In genomic region chr1:86161061-86161460, GRCm38 (mm10) we compare ENCODE assay signal across 29 mouse cellular contexts. TPM values are rescaled to one million over a fixed set of nuclear protein-coding genes. Genes with fewer than 3 reads are reported as not detected.
DNase-seq lines count a peak whose midpoint lies in the region; ATAC-seq lines count a peak whose summit lies in the region.
"Had no signal": no experiment of that assay in that cellular context is flagged by ENCODE, and none has a peak within 500 bp of the region (broad histone marks: within the 10 kb centered on the region; RNA-seq: fewer than 3 reads in every experiment).

No protein-coding gene starts in this region.

- ATAC-seq in erythroid progenitor cell, adult 5-6 weeks (replicated peaks; ENCODE audit: low FRiP score, poor library complexity, severe bottlenecking) = peak; percentile 89
- ATAC-seq in liver, embryonic 15.5 days (ENCODE audit: insufficient read depth) = peak; percentile 89
- ATAC-seq in stomach, embryonic 16.5 days (ENCODE audit: insufficient read depth, low FRiP score) = peak; percentile 73; the same call in 1 of the 2 replicates
- no peak for ATAC-seq in intestine, embryonic 16.5 days
- ATAC-seq in forebrain, embryonic 12.5 days (ENCODE audit: low FRiP score) = no peak
- ATAC-seq: inflammation-experienced regulatory T-cells, adult 6 months; midbrain, embryonic 15.5 days had no signal

- peak overlapping the region; percentile 89 for H3K27ac ChIP-seq in liver, embryonic 15.5 days (replicated peaks)
- H3K27ac ChIP-seq in stomach, embryonic 16.5 days (ENCODE audit: low read length) = no peak overlapping the region
- H3K27ac ChIP-seq in intestine, embryonic 16.5 days (ENCODE audit: low read length) = no peak overlapping the region
- no peak overlapping the region for H3K27ac ChIP-seq in forebrain, embryonic 12.5 days
- H3K27ac ChIP-seq: embryonic facial prominence, embryonic 15.5 days; heart, embryonic 15.5 days; hindbrain, embryonic 14.5 days; layer of hippocampus, adult 2 months; limb, embryonic 13.5 days; midbrain, embryonic 15.5 days had no signal

- 14% methylated on average over 5 of the region's 5 CpGs for WGBS in liver, embryonic 15.5 days (ENCODE audit: insufficient replicate concordance)
- WGBS in stomach, embryonic 16.5 days = 74% methylated on average over 5 of the region's 5 CpGs
- 90% methylated on average over 5 of the region's 5 CpGs for WGBS in intestine, embryonic 16.5 days
- WGBS in forebrain, embryonic 12.5 days = 96% methylated on average over 5 of the region's 5 CpGs

- H3K4me1 ChIP-seq in liver, embryonic 15.5 days (replicated peaks) = peaks cover 54% of the 10 kb centered on the region
- no peaks in the 10 kb centered on the region for H3K4me1 ChIP-seq in stomach, embryonic 16.5 days (ENCODE audit: control insufficient read depth, insufficient read depth, low read length)
- no peaks in the 10 kb centered on the region for H3K4me1 ChIP-seq in intestine, embryonic 16.5 days (ENCODE audit: control insufficient read depth, insufficient read depth, low read length)
- H3K4me1 ChIP-seq in forebrain, embryonic 12.5 days = peaks cover 2% of the 10 kb centered on the region; the same call in 1 of the 2 replicates
- H3K4me1 ChIP-seq: embryonic facial prominence, embryonic 15.5 days; limb, embryonic 13.5 days had no signal

- H3K27me3 ChIP-seq in liver, embryonic 15.5 days = no peaks in the 10 kb centered on the region
- no peaks in the 10 kb centered on the region for H3K27me3 ChIP-seq in stomach, embryonic 16.5 days (ENCODE audit: control insufficient read depth, insufficient read depth, low read length)
- H3K27me3 ChIP-seq in intestine, embryonic 16.5 days (replicated peaks; ENCODE audit: control insufficient read depth, insufficient read depth, low read length) = no peaks in the 10 kb centered on the region
- no peaks in the 10 kb centered on the region for H3K27me3 ChIP-seq in forebrain, embryonic 12.5 days
- H3K27me3 ChIP-seq: embryonic facial prominence, embryonic 15.5 days; heart, embryonic 15.5 days; limb, embryonic 13.5 days; midbrain, embryonic 15.5 days had no signal

- peak overlapping the region; percentile 59 for H3K4me2 ChIP-seq in liver, embryonic 15.5 days
- H3K4me2 ChIP-seq in stomach, embryonic 16.5 days (ENCODE audit: low read depth, low read length) = no peak overlapping the region
- no peak overlapping the region for H3K4me2 ChIP-seq in intestine, embryonic 16.5 days (ENCODE audit: low read depth, low read length)
- no peak overlapping the region for H3K4me2 ChIP-seq in forebrain, embryonic 12.5 days
- H3K4me2 ChIP-seq: embryonic facial prominence, embryonic 15.5 days; heart, embryonic 15.5 days; hindbrain, embryonic 14.5 days; limb, embryonic 13.5 days; lung, embryonic 14.5 days; midbrain, embryonic 15.5 days had no signal

- peak overlapping the region; percentile 6; the same call in 1 of the 2 replicates for H3K9ac ChIP-seq in liver, embryonic 15.5 days
- no peak overlapping the region for H3K9ac ChIP-seq in stomach, embryonic 16.5 days (ENCODE audit: low read length)
- no peak overlapping the region for H3K9ac ChIP-seq in intestine, embryonic 16.5 days (ENCODE audit: low read depth, low read length)
- no peak overlapping the region for H3K9ac ChIP-seq in forebrain, embryonic 12.5 days
- H3K9ac ChIP-seq: embryonic facial prominence, embryonic 15.5 days; heart, embryonic 15.5 days; hindbrain, embryonic 14.5 days; limb, embryonic 13.5 days; lung, embryonic 14.5 days; midbrain, embryonic 15.5 days had no signal

- peak overlapping the region; percentile 25; the same call in 1 of the 2 replicates for H3K4me3 ChIP-seq in liver, embryonic 15.5 days (replicated peaks)
- no peak overlapping the region for H3K4me3 ChIP-seq in stomach, embryonic 16.5 days (replicated peaks; ENCODE audit: low read length)
- H3K4me3 ChIP-seq in intestine, embryonic 16.5 days (ENCODE audit: low read length) = no peak overlapping the region
- no peak overlapping the region for H3K4me3 ChIP-seq in forebrain, embryonic 12.5 days (replicated peaks)
- H3K4me3 ChIP-seq: embryonic facial prominence, embryonic 15.5 days; heart, embryonic 15.5 days; layer of hippocampus, adult 2 months; limb, embryonic 13.5 days; midbrain, embryonic 15.5 days; myocyte had no signal

- H3K9me3 ChIP-seq in liver, embryonic 15.5 days (replicated peaks) = no peaks in the 10 kb centered on the region
- no peaks in the 10 kb centered on the region for H3K9me3 ChIP-seq in stomach, embryonic 16.5 days (replicated peaks; ENCODE audit: control insufficient read depth, low read length)
- no peaks in the 10 kb centered on the region for H3K9me3 ChIP-seq in intestine, embryonic 16.5 days (ENCODE audit: control insufficient read depth, low read length)
- no peaks in the 10 kb centered on the region for H3K9me3 ChIP-seq in forebrain, embryonic 12.5 days
- H3K9me3 ChIP-seq: embryonic facial prominence, embryonic 15.5 days; heart, embryonic 15.5 days; limb, embryonic 13.5 days; midbrain, embryonic 15.5 days had no signal

- peaks cover 38% of the 10 kb centered on the region for H3K36me3 ChIP-seq in liver, embryonic 15.5 days (replicated peaks)
- peaks cover 3% of the 10 kb centered on the region; the same call in 1 of the 2 replicates for H3K36me3 ChIP-seq in stomach, embryonic 16.5 days (ENCODE audit: control insufficient read depth, insufficient read depth, low read length)
- H3K36me3 ChIP-seq in intestine, embryonic 16.5 days (ENCODE audit: control insufficient read depth, insufficient read depth, low read length) = no peaks in the 10 kb centered on the region
- peaks cover 52% of the 10 kb centered on the region for H3K36me3 ChIP-seq in forebrain, embryonic 12.5 days (replicated peaks)

- DNase-seq in spleen, adult 12 weeks (ENCODE audit: low spot score) = peak; percentile 34
- no peak for DNase-seq in spleen, adult 18-20 months
- DNase-seq in neural tube, embryonic 10.5 days (ENCODE audit: extremely low spot score, low spot score) = no peak
- DNase-seq: adrenal gland, postnatal 25 days; cerebellum, adult 2 months; cerebellum, postnatal 36 days; heart, postnatal 4 days; kidney, adult 9 months; kidney, postnatal 14 days; lung, embryonic 14.5 days; lung, postnatal 36 days; thymus, postnatal 25 days had no signal

RNA-seq across cellular contexts. Expression of gene Armc9, which starts 6.5 kb away (rescaled TPM):
- total RNA-seq in erythroid progenitor cell, adult 5-6 weeks (2015; ENCODE audit: low replicate concordance) = 13.7 and 24.3 TPM in 2 replicates
- 7.5 and 24.4 TPM in 2 replicates for total RNA-seq in erythroid progenitor cell, adult 5-6 weeks (2017; ENCODE audit: low replicate concordance)
- 8.9 and 9.3 TPM in 2 replicates for polyA plus RNA-seq in liver, embryonic 15.5 days (2015; fragmentation: Nextera tagmentation; extraction: Ambion mirVana)
- polyA plus RNA-seq in stomach, embryonic 16.5 days (2015; fragmentation: Nextera tagmentation; extraction: Ambion mirVana) = 17.1 and 19.1 TPM in 2 replicates
- polyA plus RNA-seq in intestine, embryonic 16.5 days (2015; fragmentation: Nextera tagmentation; extraction: Ambion mirVana) = 13.0 and 15.2 TPM in 2 replicates
- 36.8 and 38.6 TPM in 2 replicates for polyA plus RNA-seq in forebrain, embryonic 12.5 days (2016; fragmentation: Nextera tagmentation; extraction: Ambion mirVana)

RNA-seq across cellular contexts. Expression of gene Gm21972, which starts 27.6 kb away (rescaled TPM):
- 17.7 and 34.8 TPM in 2 replicates for total RNA-seq in erythroid progenitor cell, adult 5-6 weeks (2015; ENCODE audit: low replicate concordance)
- total RNA-seq in erythroid progenitor cell, adult 5-6 weeks (2017; ENCODE audit: low replicate concordance) = 9.0 TPM in 1 of 2 replicates, not detected in the other
- not detected in 2 replicates for polyA plus RNA-seq in liver, embryonic 15.5 days (2015; fragmentation: Nextera tagmentation; extraction: Ambion mirVana)
- not detected in 2 replicates for polyA plus RNA-seq in stomach, embryonic 16.5 days (2015; fragmentation: Nextera tagmentation; extraction: Ambion mirVana)
- not detected in 2 replicates for polyA plus RNA-seq in intestine, embryonic 16.5 days (2015; fragmentation: Nextera tagmentation; extraction: Ambion mirVana)
- 0.54 TPM in 1 of 2 replicates, not detected in the other for polyA plus RNA-seq in forebrain, embryonic 12.5 days (2016; fragmentation: Nextera tagmentation; extraction: Ambion mirVana)
- total RNA-seq: gastrocnemius, adult 8-10 months had no signal
- polyA plus RNA-seq: embryonic facial prominence, embryonic 15.5 days; forebrain, embryonic 11.5 days; gonadal fat pad, adult 2 months; inflammation-experienced regulatory T-cells, adult 6 months; lung, embryonic 14.5 days had no signal

RNA-seq across cellular contexts. Expression of gene Htr2b, which starts 49.3 kb away (rescaled TPM):
- not detected in 2 replicates for total RNA-seq in erythroid progenitor cell, adult 5-6 weeks (2015; ENCODE audit: low replicate concordance)
- total RNA-seq in erythroid progenitor cell, adult 5-6 weeks (2017; ENCODE audit: low replicate concordance) = 0.51 TPM in 1 of 2 replicates, not detected in the other
- 0.07 and 0.15 TPM in 2 replicates for polyA plus RNA-seq in liver, embryonic 15.5 days (2015; fragmentation: Nextera tagmentation; extraction: Ambion mirVana)
- 0.82 and 0.98 TPM in 2 replicates for polyA plus RNA-seq in stomach, embryonic 16.5 days (2015; fragmentation: Nextera tagmentation; extraction: Ambion mirVana)
- 2.8 and 4.0 TPM in 2 replicates for polyA plus RNA-seq in intestine, embryonic 16.5 days (2015; fragmentation: Nextera tagmentation; extraction: Ambion mirVana)
- polyA plus RNA-seq in forebrain, embryonic 12.5 days (2016; fragmentation: Nextera tagmentation; extraction: Ambion mirVana) = 0.44 and 0.75 TPM in 2 replicates
- total RNA-seq: heart, postnatal 4 days; layer of hippocampus, adult 2 months; layer of hippocampus, postnatal 25 days had no signal
- polyA plus RNA-seq: cerebellum, adult 2 months had no signal

Comparison
In these comparisons a context has a peak if more than half of its experiments do, and no peak if none do; other contexts are left out.
1. ATAC-seq: peak in erythroid progenitor cell, adult 5-6 weeks (single experiment), liver, embryonic 15.5 days (single experiment) and stomach, embryonic 16.5 days (single experiment); none in intestine, embryonic 16.5 days (single experiment) and forebrain, embryonic 12.5 days (single experiment).